Mouse (Mus musculus) embryo, embryonic 10 days (tissue): ENCODE data around the gene C1ra.
"Not testable (repeated sequence)": the region's sequence is repeated elsewhere in the genome, so short reads cannot be mapped to it uniquely, and the experiment has no call there.

Experiments
- DNase-seq: peaks from one replicate; pipeline ENCODE4 v3.0.0-alpha.2; 2015; ENCODE audit warnings: low spot score

C1ra gene

GRCm38 (mm10) chr6:124512355-124512836 is at the start of gene C1ra:
Gene C1ra, plus strand, starts transcription at chr6:124512405.
- peak; percentile 54 for DNase-seq

GRCm38 (mm10) chr6:124463881-124464291 is 48.3 kb upstream of the C1ra start:
- no peak for DNase-seq

- peak; percentile 88 for DNase-seq
These were observed 47.6 kb upstream of the C1ra start, which contains the start of gene Clstn3 for GRCm38 (mm10) chr6:124464305-124465271. Gene Clstn3, minus strand, starts transcription at chr6:124464794.

- DNase-seq = no peak
These were observed 46.9 kb upstream of the C1ra start for GRCm38 (mm10) chr6:124465299-124465698.

GRCm38 (mm10) chr6:124465729-124466128 is 46.5 kb upstream of the C1ra start:
- no peak for DNase-seq

GRCm38 (mm10) chr6:124471121-124471520 is 41.1 kb upstream of the C1ra start:
- no peak for DNase-seq

- DNase-seq = not testable (repeated sequence)
These were observed 40.2 kb upstream of the C1ra start for GRCm38 (mm10) chr6:124471783-124472638.

- peak; percentile 16 for DNase-seq
These were observed 39.4 kb upstream of the C1ra start for GRCm38 (mm10) chr6:124472801-124473200.

GRCm38 (mm10) chr6:124474621-124475020 is 37.6 kb upstream of the C1ra start:
- no peak for DNase-seq

- not testable (repeated sequence) for DNase-seq
These were observed 36.7 kb upstream of the C1ra start for GRCm38 (mm10) chr6:124475335-124476075.

GRCm38 (mm10) chr6:124476216-124476615 is 36.0 kb upstream of the C1ra start:
- no peak for DNase-seq

- no peak for DNase-seq
These were observed 35.4 kb upstream of the C1ra start for GRCm38 (mm10) chr6:124476796-124477195.

- DNase-seq = no peak
These were observed 35.0 kb upstream of the C1ra start for GRCm38 (mm10) chr6:124477221-124477655.

- DNase-seq = no peak
These were observed 34.1 kb upstream of the C1ra start for GRCm38 (mm10) chr6:124477922-124478651.

- no peak for DNase-seq
These were observed 33.2 kb upstream of the C1ra start for GRCm38 (mm10) chr6:124478874-124479572.

GRCm38 (mm10) chr6:124479573-124479930 is 32.7 kb upstream of the C1ra start:
- DNase-seq = no peak

- peak; percentile 74 for DNase-seq
These were observed 31.9 kb upstream of the C1ra start for GRCm38 (mm10) chr6:124480295-124480694.

GRCm38 (mm10) chr6:124481571-124481970 is 30.6 kb upstream of the C1ra start:
- peak; percentile 66 for DNase-seq

- not testable (repeated sequence) for DNase-seq
These were observed 28.4 kb upstream of the C1ra start for GRCm38 (mm10) chr6:124483831-124484230.

- no peak for DNase-seq
These were observed 27.4 kb upstream of the C1ra start for GRCm38 (mm10) chr6:124484851-124485250.
